Mouse (Mus musculus) retina, adult 2 months (tissue): ENCODE measurements around the gene Bex6.
A peak's percentile ranks its signal among the peaks of the same experiment; 100 is the strongest.

Source experiments
- DNase-seq: peaks from one replicate; pipeline ENCODE4 v3.0.0-alpha.2; 2012; ENCODE audit warnings: low read depth, low spot score

Bex6 gene

GRCm38 (mm10) chr16:32179333-32179901 is at the start of gene Bex6:
Gene Bex6, plus strand, starts transcription at chr16:32179823.
- no peak for DNase-seq

DNA sequence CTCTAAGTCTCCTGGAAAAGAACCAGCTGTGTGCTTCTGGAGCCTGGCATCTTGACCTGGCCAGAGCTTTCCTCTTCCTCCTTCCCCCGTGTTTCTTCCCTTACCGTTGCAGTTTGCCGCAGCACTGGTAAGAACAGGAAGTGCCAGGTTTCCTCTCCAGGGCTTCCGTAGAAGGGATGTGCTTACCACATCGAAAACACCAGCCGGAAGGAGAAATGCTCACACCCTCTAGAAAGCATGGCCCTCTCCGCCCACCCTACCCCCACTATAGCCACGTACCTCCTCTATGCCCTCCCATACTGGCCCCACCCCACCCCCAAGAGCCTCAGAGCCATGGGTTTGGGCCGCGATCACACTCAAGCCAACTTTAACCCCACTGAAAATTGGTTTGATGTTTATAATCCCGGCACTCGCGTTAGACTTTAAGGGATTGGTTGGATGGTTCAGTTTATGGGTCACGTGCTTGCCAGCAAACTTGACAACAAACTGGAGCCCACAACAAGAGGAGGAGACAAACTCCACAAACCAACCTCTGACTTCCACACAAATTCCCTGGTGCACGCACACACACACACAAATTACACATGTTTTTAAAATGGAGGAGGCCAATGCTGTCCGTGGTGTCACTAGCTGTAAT is 49.3 kb upstream of the Bex6 start:
- no peak for DNase-seq

GRCm38 (mm10) chr16:32133148-32133547 is 46.5 kb upstream of the Bex6 start:
- no peak for DNase-seq

GRCm38 (mm10) chr16:32135842-32136357 is 43.7 kb upstream of the Bex6 start:
- DNase-seq, result no peak

DNA sequence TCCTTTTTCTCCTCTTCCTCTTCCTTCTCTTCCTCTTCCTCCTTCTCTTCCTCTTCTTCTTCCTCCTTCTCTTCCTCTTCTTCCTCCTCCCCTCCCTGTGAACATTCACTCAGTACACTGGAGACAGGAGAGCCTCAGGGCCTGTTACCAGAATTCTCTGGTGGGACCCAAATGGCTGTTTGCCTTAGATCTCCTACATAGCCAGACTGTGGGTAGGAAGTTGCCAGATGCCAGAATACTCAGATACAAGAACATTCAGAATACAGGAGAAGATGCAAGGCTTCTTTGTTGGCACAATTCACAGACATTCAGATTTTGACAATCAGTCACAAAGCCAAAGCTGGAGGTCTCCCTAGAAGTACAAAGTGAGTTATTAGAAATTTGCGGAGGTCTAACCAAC is 40.7 kb upstream of the Bex6 start:
- no peak for DNase-seq

DNA sequence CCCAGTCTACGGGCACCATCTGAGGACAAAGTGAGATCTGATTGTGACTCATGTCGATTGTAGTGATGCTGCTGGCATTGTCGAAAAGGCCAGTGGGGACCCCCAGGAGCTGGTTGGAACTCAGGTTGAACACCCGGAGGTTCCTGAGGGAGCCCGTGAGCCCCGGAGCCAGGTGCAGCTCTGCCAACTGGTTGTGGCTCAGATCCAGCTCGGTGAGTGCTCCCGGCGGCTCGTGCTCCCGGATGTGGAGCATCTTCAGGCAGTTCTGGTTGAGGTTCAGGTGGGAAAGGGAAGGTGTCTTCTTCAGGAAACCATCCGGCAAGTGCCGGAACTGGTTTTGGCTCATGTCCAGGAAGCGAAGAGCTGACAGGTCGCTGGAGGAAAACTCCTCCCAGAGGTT is 35.9 kb upstream of the Bex6 start:
- no peak for DNase-seq

- no peak for DNase-seq
These were observed 35.0 kb upstream of the Bex6 start for GRCm38 (mm10) chr16:32144592-32144991.

DNA sequence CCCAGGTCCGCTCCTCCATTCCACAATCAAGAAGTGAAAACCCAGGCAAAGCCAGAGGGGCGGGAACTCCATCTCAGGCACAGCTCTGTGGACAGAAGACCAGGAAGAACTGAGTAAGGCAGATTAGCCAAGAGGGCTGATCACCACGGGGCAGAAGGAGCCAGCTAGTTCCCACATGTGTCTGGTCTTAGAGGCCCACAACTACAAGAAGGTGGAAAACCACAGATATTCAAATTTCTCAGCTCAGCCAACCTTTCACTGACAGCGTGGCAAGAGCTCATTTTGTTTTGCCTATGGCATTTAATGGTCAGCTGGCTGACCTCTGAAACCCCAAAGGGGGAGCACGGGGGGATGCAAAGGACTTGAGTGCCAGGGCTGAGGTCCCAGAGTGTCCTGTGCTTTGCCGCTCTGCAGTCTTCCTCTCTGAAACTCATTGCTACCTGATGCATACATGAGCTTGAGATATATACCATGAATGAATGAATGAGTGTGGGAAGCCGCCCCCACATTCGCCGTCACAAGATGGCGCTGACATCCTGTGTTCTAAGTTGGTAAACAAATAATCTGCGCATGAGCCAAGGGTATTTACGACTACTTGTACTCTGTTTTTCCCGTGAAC is 31.9 kb upstream of the Bex6 start:
- peak; percentile 23 for DNase-seq

GRCm38 (mm10) chr16:32153976-32154375 is 25.6 kb upstream of the Bex6 start:
- DNase-seq, result no peak

DNA sequence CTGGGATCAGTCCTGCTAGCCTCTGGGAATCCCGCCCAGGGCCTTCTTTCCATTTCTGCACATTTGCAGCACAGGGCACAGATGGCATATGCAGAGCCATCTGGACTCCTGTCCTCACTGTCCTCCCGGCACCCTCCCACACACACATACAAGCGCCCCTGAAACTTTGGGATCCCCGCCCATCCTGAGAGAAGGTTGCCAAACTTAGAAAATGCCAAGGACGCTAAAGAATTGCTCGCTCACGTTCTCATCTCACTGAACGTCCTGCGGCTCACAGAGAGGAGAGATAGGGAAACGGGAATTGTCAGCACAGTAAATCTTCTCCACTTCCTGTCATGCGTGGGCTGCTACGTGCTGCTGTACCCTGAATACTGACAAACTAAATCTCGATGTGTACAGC is 25.2 kb upstream of the Bex6 start:
- peak; percentile 13 for DNase-seq

- DNase-seq, result no peak
These were observed 22.9 kb upstream of the Bex6 start for GRCm38 (mm10) chr16:32156719-32157118.

GRCm38 (mm10) chr16:32157369-32157768 is 22.3 kb upstream of the Bex6 start:
- no peak for DNase-seq

DNA sequence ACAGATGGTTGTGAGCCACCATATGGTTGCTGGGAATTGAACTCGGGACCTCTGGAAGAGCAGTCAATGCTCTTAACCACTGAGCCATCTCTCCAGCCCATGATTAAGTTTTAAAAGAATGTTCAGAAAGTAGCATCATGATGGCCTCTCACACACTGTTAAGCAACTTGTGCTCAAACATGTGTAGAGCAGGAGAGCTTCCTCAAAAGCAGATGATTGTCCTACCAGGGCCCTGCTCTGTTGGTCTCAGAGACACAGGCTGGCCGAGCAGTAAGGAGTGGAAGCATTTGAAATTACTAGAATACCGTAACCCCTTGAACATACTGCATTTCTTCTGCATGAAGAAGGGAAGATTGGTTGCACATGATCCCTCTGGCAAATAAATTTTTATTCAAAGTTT is 20.7 kb upstream of the Bex6 start:
- DNase-seq, result no peak

DNA sequence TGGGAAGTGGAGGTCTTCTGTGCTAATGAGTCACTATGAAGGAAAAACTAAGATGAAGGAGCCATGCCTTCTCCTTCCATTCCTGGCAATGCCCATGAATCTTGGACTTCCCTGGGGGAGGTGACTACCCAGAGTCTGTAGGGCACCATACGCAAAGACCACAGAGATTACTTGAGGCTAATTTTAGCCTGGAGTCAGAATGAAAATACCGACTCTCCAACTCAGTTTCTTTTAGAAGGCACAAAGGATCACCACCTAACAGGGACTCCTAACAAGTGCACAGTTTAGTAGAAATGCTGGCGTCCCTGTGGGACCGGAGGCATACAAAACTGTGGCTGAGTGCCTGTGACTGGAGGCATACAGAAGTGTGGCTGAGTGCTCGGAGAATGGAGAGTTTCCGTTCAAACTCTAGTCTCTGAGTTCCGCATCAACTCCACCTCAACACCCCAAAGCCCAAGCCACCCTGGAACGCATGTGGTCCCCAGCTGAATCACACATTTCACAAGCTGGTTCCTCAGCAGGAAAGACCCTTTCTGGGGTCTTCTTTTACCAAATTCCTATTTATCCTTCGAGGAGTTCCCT is 18.8 kb upstream of the Bex6 start:
- no peak for DNase-seq

GRCm38 (mm10) chr16:32163392-32163791 is 16.2 kb upstream of the Bex6 start:
- DNase-seq, result no peak

DNA sequence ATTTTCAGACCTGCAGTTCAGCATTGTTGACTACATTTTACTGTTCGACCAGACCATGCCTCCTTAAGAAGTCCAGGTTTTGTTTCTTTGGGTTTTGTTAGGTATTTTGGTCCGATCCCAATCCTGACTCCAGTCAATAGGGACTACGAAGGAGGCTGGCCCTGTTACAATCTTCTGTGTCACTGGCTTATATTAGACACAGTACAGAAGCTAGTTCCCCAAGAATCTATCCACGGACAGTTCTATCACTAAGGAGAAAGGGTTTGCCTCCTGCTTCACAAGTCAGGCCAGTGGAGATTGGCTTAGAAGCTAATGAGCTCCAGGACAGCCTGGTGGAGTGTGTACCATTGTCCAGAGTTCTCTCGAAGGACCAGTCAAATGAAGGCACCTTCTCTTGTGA is 15.7 kb upstream of the Bex6 start:
- no peak for DNase-seq

GRCm38 (mm10) chr16:32164396-32165027 is 15.1 kb upstream of the Bex6 start:
- no peak for DNase-seq

GRCm38 (mm10) chr16:32165281-32165821 is 14.3 kb upstream of the Bex6 start, which contains the start of gene Nrros:
Gene Nrros, minus strand, starts transcription at chr16:32165594.
- no peak for DNase-seq

DNA sequence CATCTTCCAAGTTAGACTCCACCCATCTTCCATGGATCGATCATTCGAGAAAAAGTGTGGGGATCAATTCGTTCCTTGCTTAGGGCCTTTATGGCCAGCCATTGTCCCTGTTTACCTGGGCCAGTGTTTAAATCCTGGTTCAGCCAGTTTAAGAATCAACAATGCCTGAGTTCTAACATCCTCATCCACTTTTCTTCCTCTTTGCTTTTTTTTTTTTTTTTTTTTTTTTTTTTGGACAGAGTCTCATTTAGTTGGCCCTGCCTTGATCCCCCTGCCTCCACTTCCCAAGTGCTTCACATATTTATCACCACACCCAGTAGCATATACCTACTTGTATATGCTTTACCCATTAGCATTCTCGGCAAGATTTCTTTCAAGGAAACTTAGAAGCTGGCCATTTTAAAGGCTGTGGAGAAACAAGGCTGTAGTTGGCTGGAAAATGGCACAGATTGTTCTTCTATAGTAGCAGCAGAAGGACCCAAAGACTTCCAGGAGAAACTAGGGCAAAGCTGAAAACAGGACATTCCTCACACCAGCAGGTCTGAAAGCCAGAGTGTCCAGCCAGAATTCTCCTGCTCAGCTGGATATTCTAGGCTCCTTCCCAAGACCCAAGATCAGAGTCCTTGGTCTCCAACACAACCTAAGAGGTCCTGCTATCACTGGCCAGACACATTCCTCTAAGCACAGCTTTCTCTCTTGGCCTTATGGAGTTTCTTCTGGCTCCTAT is 11.6 kb upstream of the Bex6 start:
- DNase-seq, result no peak

DNA sequence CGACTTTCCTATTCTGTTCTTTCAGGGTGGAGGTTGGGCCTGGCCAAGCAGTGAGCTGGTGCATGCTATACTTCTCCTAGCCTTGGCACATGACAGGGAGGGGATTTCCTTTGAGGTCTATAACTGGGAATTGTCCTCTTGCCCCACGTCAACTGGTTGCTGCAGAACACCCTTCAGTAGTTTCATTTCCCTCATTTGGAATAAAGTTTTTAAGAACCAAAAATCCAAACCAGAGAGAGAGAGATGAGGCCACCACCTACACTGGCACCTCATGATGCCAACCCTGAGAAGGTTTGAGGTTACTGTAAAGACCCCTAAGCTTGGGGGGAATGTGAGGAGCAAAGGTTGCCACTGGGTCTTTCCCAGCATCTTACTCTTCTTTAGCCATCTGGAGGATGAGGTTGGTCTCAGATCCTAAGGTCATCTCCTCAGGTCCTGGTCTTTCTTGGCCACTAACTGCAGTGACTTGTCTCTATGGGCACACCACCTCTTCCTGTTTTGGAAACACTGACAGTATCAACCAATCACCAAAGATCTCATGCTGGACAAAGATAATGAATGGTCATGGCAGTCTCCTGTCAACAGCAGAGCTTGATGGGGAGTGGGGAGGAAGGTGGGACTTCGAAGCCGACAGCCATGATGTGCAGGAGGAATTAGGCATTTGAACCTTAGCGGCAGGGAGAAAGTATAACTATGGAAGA is 8.4 kb upstream of the Bex6 start:
- no peak for DNase-seq

DNA sequence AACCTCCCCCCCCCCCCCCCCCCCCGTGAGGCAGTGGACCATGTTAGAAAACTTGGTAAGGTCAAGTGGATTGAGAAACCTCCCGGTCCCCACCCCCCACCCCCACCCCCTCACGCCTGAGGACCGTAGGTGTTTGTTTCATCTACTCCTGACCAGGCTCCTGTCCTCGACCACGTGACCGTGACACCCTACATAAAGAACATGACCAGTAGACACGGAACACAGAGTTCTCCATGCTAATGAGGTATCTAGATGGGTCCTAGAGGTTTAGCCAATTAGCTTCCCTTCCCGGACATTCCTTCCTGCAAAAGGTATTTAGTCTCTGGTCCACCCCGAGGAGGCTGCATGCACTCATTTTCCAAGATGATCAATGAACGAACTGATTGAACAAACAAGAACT is 6.2 kb upstream of the Bex6 start:
- DNase-seq, result no peak
